Mouse (Mus musculus) liver, postnatal 0 days (tissue): ENCODE measurements around the gene Scamp3. TPM values are rescaled to one million over a fixed set of nuclear protein-coding genes. Genes with fewer than 3 reads are reported as not detected.

Experiments used
- ATAC-seq: fragments of 200-750 bp; cut with Nextera tagmentation; 2 replicates; pipeline ENCODE4 v1.8.0; 2017; ENCODE audit warnings: mild to moderate bottlenecking, moderate library complexity
- DNase-seq: peaks from one replicate; pipeline ENCODE4 v3.0.0-alpha.2; 2016
- H3K27ac ChIP-seq: fragments of 300-500 bp; sonication (generic); 2 replicates; pipeline ENCODE4 v1.5.1; 2014; ENCODE audit warnings: antibody characterized with exemption, moderate library complexity, mild to moderate bottlenecking, low read depth
- H3K27me3 ChIP-seq: fragments of 300-500 bp; sonication (generic); 2 replicates; pipeline ENCODE4 v1.6.1; 2014; ENCODE audit warnings: low read length, control low read depth, mixed read lengths; ENCODE audit not compliant: insufficient read depth
- H3K36me3 ChIP-seq: fragments of 300-500 bp; sonication (generic); replicated peaks from 2 replicates; pipeline ENCODE4 v1.6.1; 2014; ENCODE audit warnings: mild to moderate bottlenecking, control low read depth, low read length, moderate library complexity, mixed read lengths; ENCODE audit not compliant: insufficient read depth
- H3K4me1 ChIP-seq: fragments of 300-500 bp; sonication (generic); 2 replicates; pipeline ENCODE4 v1.6.1; 2014; ENCODE audit warnings: antibody characterized with exemption, mild to moderate bottlenecking, control low read depth; ENCODE audit not compliant: insufficient read depth
- H3K4me2 ChIP-seq: fragments of 300-500 bp; sonication (generic); 2 replicates; pipeline ENCODE4 v1.6.1; 2014; ENCODE audit warnings: low read depth, mild to moderate bottlenecking, low read length, moderate library complexity, mixed read lengths
- H3K4me3 ChIP-seq: fragments of 300-500 bp; sonication (generic); 2 replicates; pipeline ENCODE4 v1.5.1; 2014; ENCODE audit warnings: low read depth, low read length
- H3K9ac ChIP-seq: fragments of 300-500 bp; sonication (generic); replicated peaks from 2 replicates; pipeline ENCODE4 v1.6.1; 2014; ENCODE audit warnings: mild to moderate bottlenecking, moderate library complexity
- H3K9me3 ChIP-seq: fragments of 300-500 bp; sonication (generic); 2 replicates; pipeline ENCODE4 v1.6.1; 2016; ENCODE audit warnings: mild to moderate bottlenecking, control low read depth, low read length, mixed read lengths
- CTCF ChIP-seq: sonication (generic); IDR thresholded peaks from 2 replicates; pipeline ENCODE4 v1.5.1; 2016; ENCODE audit warnings: antibody characterized with exemption, low read depth
- EP300 ChIP-seq: IDR thresholded peaks from 2 replicates; pipeline ENCODE4 v1.6.1; 2016; ENCODE audit warnings: antibody characterized with exemption, low read depth, mild to moderate bottlenecking
- WGBS: fragments of 180-500 bp; shearing (Covaris S2); extraction: QIAGEN DNeasy Blood & Tissue Kit; methylation state at CpG from one replicate; pipeline ENCODE4 v1.1.7; 2014; ENCODE audit not compliant: insufficient replicate concordance; 5-methylcytosine and 5-hydroxymethylcytosine counted together
- polyA plus RNA-seq: library from polyadenylated mRNA; unstranded; fragments of >200 nt; fragmentation: Nextera tagmentation; extraction: Ambion mirVana; gene quantifications from 2 replicates; pipeline ENCODE4 v1.2.1, GENCODE M21; 2015

Scamp3 gene
- polyA plus RNA-seq, 1 experiment from 2014 or later: 52.2 TPM

DNA sequence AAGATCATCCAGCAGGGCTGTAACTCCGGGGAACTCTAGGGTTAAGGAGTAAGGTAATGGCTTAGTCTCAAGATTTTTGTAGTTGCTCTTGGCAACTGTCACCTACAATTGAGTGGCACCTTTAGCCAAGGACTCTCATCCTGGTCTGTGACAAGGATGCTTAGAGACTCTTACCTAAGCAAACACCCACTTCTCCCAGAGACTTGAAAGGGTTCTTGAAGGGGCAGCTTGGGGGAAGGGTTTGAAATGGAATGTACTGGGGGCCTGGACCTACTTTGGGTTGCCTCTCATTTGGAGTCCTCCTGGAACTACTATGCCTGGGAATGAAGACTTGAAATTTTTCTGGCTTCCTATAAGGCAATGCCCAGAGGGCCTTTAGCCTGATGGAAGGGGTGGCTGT lies 41.0 kb downstream of the Scamp3 start:
- H3K4me1 ChIP-seq: peaks cover 9% of the 10 kb centered on the region
- H3K4me3 ChIP-seq: no peak overlapping the region
- TF ChIP-seq CTCF (no peak), EP300 (no peak)
- H3K9me3 ChIP-seq: no peaks in the 10 kb centered on the region
- no peaks in the 10 kb centered on the region for H3K36me3 ChIP-seq
- H3K27me3 ChIP-seq: peaks cover 8% of the 10 kb centered on the region; the same call in 1 of the 2 replicates
- no peak overlapping the region for H3K4me2 ChIP-seq
- no peak overlapping the region for H3K9ac ChIP-seq
- no peak for ATAC-seq
- no peak overlapping the region for H3K27ac ChIP-seq
- no peak for DNase-seq
- 79% methylated on average over 1 of the region's 1 CpGs for WGBS

DNA sequence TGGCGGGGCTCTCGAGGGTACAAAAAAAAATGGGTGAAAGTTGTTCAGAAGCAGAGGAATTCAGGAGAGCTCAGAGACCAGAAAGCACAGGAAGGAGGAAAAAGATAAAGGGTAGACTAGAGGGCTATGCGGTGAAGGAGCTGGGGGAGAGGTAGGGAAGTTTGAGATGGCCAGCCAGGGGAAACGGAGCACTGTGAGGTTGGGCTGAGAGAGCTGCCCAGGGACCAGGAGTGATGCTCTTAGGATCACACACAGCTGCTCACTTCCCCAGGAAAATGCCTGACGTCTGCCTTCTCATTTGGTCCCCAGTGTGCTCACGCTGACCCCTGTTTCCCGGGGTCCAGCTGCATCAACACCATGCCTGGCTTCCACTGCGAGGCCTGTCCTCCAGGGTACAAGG lies 42.3 kb downstream of the Scamp3 start:
- ATAC-seq (no peak), DNase-seq (no peak)
- no peak overlapping the region for H3K27ac ChIP-seq
- H3K9me3 ChIP-seq: no peaks in the 10 kb centered on the region
- no peak overlapping the region for H3K9ac ChIP-seq
- no peak overlapping the region for H3K4me3 ChIP-seq
- WGBS: 30% methylated on average over 8 of the region's 8 CpGs
- no peak overlapping the region for H3K4me2 ChIP-seq
- peaks cover 5% of the 10 kb centered on the region for H3K4me1 ChIP-seq
- peaks cover 8% of the 10 kb centered on the region; the same call in 1 of the 2 replicates for H3K27me3 ChIP-seq
- no peaks in the 10 kb centered on the region for H3K36me3 ChIP-seq
- no peak for TF ChIP-seq EP300

DNA sequence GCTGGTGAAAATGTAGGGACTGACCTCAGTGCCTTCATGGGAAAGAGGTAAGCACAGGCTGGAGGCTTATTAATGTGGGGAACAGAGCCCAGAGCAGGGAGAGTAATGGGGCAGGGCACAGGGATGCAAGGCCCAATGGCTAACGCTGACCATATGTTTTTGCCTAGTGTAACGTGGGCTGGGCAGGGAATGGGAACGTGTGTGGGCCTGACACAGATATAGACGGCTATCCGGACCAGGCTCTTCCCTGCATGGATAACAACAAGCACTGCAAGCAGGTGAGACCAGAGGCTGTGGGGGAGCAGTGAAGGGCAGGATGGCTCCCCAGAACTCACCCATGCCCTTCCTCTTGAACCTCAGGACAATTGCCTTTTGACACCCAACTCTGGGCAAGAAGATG lies 43.9 kb downstream of the Scamp3 start:
- no peak overlapping the region for H3K9ac ChIP-seq
- H3K27ac ChIP-seq: no peak overlapping the region
- H3K4me2 ChIP-seq: no peak overlapping the region
- H3K4me1 ChIP-seq: no peaks in the 10 kb centered on the region
- no peak for TF ChIP-seq CTCF
- no peak for TF ChIP-seq EP300
- ATAC-seq (no peak), DNase-seq (no peak)
- 84% methylated on average over 5 of the region's 5 CpGs for WGBS
- H3K27me3 ChIP-seq: peaks cover 14% of the 10 kb centered on the region
- no peaks in the 10 kb centered on the region for H3K36me3 ChIP-seq
- H3K4me3 ChIP-seq: no peak overlapping the region
- H3K9me3 ChIP-seq: no peaks in the 10 kb centered on the region

DNA sequence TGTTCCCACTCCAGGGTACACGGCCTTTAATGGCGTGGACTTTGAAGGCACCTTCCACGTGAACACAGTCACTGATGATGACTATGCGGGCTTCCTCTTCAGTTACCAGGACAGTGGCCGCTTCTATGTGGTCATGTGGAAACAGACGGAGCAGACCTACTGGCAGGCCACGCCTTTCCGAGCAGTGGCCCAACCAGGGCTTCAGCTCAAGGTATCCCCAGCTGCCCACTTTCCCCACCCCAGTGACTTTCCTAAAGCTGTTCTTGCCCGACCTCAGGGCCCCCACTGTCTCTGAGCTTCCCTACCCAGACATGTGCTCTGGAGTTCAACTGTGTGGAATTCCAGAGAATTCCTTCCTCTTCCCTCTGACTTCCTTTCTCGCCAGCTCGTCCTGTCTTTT lies 47.5 kb downstream of the Scamp3 start:
- Histone ChIP-seq H3K9ac (no peak overlapping the region), H3K36me3 (no peaks in the 10 kb centered on the region), H3K4me3 (no peak overlapping the region), H3K9me3 (no peaks in the 10 kb centered on the region), H3K27me3 (peaks cover 32% of the 10 kb centered on the region), H3K27ac (no peak overlapping the region), H3K4me1 (peaks cover 10% of the 10 kb centered on the region), H3K4me2 (no peak overlapping the region)
- ATAC-seq (no peak), DNase-seq (no peak)
- no peak for TF ChIP-seq CTCF
- TF ChIP-seq EP300: no peak
- 70% methylated on average over 11 of the region's 11 CpGs for WGBS

DNA sequence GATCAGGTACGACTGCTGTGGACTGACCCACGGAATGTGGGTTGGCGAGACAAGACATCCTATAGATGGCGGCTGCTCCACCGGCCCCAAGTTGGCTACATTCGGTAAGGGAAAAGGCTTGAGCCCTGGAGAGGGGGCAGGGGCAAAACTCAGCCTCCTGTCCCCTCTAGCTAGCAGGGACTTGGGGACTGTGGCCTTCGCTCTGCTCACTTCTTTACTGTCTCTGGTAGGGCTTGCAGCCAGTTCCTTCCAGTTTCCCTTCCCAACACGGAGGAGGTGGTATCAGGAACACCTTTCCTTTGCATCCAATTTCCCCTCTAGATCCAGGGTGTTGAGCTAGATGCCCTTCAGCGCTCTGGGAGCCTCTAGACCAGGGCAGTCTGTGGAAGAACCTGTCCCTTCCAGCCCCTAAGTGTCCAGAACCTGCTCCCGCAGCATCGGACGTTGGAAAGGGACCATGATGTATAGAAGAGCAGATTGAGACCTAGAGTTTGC lies 48.1 kb downstream of the Scamp3 start:
- Histone ChIP-seq H3K9me3 (no peaks in the 10 kb centered on the region), H3K9ac (no peak overlapping the region), H3K4me3 (no peak overlapping the region), H3K27me3 (peaks cover 35% of the 10 kb centered on the region), H3K27ac (no peak overlapping the region), H3K4me1 (peaks cover 10% of the 10 kb centered on the region), H3K4me2 (no peak overlapping the region), H3K36me3 (no peaks in the 10 kb centered on the region)
- 59% methylated on average over 12 of the region's 12 CpGs for WGBS
- DNase-seq (no peak), ATAC-seq (no peak)
- TF ChIP-seq EP300 (no peak), CTCF (no peak)

DNA sequence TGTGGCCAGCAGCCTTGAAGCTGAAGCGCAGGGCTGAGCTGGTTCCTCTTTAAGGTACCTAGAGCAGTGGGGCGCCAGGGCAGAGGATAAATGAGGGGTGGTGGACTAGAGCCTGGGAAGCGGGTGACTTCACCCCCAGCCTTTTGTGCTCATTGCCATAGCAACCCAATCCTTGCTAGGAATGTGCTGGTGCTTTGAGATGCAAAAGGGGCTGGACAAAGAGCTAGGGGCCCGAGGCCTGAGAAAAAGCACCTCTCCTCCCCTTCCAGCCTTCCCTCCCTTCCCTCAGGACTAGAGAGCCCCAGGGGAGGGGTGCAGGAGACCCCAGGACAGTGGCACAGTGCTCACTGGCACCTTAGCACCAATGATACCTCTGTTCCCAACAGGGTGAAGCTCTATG lies 48.6 kb downstream of the Scamp3 start:
- Histone ChIP-seq H3K9ac (no peak overlapping the region), H3K4me1 (peaks cover 10% of the 10 kb centered on the region), H3K9me3 (no peaks in the 10 kb centered on the region), H3K27me3 (peaks cover 39% of the 10 kb centered on the region), H3K4me3 (no peak overlapping the region), H3K36me3 (no peaks in the 10 kb centered on the region), H3K27ac (no peak overlapping the region), H3K4me2 (no peak overlapping the region)
- DNase-seq (no peak), ATAC-seq (no peak)
- no peak for TF ChIP-seq CTCF
- TF ChIP-seq EP300: no peak
- 44% methylated on average over 4 of the region's 4 CpGs for WGBS

DNA sequence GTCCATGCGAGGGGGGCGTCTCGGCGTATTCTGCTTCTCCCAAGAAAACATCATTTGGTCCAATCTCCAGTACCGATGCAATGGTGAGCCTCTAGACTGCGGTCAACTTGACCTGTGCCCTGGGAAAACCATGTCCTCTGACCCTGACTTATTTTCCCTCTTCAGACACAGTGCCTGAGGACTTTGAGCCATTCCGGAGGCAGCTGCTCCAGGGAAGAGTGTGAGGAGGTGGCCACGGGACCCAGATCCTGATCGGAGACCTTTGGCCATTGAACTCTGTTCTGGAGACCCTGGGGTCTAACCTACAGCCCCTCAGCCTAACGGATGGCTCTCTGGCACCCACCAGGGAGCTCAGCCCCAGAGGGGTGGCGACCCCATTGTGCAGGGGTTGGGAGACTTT lies 49.1 kb downstream of the Scamp3 start:
- Histone ChIP-seq H3K27me3 (peaks cover 41% of the 10 kb centered on the region), H3K4me3 (no peak overlapping the region), H3K9me3 (no peaks in the 10 kb centered on the region), H3K4me2 (no peak overlapping the region), H3K27ac (no peak overlapping the region), H3K9ac (no peak overlapping the region), H3K4me1 (peaks cover 10% of the 10 kb centered on the region), H3K36me3 (no peaks in the 10 kb centered on the region)
- TF ChIP-seq EP300 (no peak), CTCF (no peak)
- DNase-seq (no peak), ATAC-seq (no peak)
- 49% methylated on average over 11 of the region's 11 CpGs for WGBS
